Mouse (Mus musculus): ENCODE data around the gene Ctcf.

GRCm38 (mm10) chr8:105712286-105712685 is 75.9 kb downstream of the Ctcf start:
- no peak for TF ChIP-seq CTCF (IDR thresholded peaks at IDR 0.05; ENCODE audit: extremely low read depth, insufficient read depth, insufficient read length, insufficient replicate concordance)
- TF ChIP-seq POLR2A (IDR thresholded peaks at IDR 0.05; ENCODE audit: low read depth, low read length) = no peak
